Mouse (Mus musculus) kidney, adult 18-20 months (tissue): ENCODE measurements around the gene Usp9y.

Experiments used
- DNase-seq: peaks from one replicate; pipeline ENCODE4 v3.0.0; 2021

Usp9y gene

DNA sequence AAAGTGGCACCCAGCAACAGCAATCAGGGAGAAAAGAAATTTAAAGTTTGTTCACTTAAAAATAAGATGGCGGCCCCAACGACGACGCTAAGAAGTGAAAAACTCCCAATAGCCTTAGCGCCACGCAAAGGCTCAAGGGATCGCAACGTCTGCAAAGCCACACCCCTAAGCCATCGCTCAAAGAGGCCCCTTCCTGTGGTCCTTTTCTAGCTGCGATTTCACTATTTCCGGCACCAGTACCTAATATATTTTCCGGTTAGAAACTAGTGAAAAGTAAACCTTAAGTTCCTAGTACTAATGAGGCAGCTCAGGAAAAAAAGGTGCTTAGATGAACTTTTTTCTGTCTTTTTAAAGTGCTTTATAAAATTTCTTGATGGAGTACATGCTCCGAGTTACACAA, at the start of gene Usp9y:
Usp9y (minus strand) TSS at position 101 of the 400 bp plus-strand sequence.
- DNase-seq = no peak

DNA sequence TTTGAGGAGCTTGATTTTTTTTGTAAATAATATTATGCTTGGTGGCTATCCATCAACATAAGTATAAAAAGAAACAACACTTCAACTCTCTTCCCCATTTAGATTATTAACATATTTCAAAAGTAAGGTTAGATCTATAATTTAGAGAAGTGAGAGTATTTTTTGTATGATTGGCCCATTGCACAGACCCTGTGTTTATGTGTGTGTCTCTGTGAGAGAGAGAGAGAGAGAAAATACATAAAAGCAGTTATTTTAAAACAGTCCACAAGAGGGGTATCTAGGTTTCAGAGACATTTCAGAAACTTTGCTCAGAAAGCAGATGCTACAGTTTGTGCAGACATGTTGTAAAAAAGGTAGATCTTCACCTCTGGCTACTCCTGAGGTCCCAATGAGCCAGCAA, 165.9 kb downstream of the Usp9y start:
- no peak for DNase-seq

DNA sequence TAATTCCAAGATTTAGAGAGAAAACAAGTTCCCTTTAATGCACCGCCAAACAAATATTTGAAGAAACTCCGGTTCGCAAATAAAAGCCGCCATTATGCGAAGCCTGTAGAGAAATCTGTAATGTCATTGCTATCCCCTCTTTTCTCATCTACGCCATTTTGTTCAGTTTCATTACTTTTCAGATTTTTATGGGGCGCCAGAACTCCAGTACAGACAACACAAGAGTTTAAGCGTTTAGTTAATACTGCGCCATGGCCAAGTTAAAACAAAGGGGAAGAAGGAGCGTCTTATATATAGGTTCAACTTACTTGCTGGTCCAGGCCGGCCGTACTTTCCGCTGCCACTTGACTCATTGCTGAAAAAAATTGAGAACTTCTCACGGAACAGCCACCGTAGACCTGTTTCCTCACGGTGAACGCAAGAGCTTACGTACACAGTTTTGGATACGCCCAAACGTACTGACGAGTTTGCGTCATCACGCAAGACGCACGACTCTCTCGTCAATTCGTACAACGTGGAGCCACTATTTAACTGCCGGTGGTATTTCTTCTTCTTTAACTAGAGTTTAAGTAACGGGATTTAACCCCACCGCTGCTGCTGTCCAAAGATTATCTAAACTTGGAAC, 173.3 kb downstream of the Usp9y start, which contains the start of gene Ddx3y:
Ddx3y (minus strand) TSS at position 459 of the 625 bp plus-strand sequence.
- DNase-seq = no peak

DNA sequence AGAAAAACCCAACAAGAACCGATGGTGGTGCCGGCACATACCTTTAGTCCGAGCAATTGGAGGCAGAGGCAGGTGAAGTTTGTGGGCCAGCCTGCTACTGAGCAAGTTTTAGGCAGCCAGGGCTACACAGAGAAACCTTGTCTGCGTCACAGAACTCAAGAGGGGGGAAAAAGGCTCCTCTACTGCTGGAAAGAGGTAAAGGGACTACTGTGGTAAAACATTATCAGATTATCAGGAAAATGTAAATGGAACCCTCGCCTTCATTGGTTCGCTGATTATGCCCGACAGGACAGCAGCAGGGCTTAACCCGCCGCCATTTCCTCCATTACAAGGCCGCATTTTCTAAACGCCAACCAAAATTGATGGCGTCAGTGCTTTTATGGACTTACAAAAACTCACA, 173.8 kb downstream of the Usp9y start:
- no peak for DNase-seq
